Mouse (Mus musculus) spleen, adult 2 months (tissue): ENCODE measurements around the gene Zswim7.
"Not testable (repeated sequence)": the region's sequence is repeated elsewhere in the genome, so short reads cannot be mapped to it uniquely, and the experiment has no call there.

Source experiments
- CTCF ChIP-seq: fragments of 200-500 bp; IDR thresholded peaks from 2 replicates; pipeline ENCODE4 v1.5.1; 2011; ENCODE audit warnings: mild to moderate bottlenecking, inconsistent platforms; ENCODE audit not compliant: insufficient read depth, insufficient read length, insufficient replicate concordance; ENCODE audit errors: extremely low read depth
- POLR2A ChIP-seq: fragments of 200-500 bp; IDR thresholded peaks from 2 replicates; pipeline ENCODE4 v1.6.1; 2011; ENCODE audit warnings: low read depth, low read length, inconsistent platforms

GRCm38 (mm10) chr11:62284020-62284419, 2.8 kb upstream of the Zswim7 start:
- not testable (repeated sequence) for TF ChIP-seq POLR2A, CTCF
